Mouse (Mus musculus): Measurements from ENCODE around the gene Zbtb46. TPM values are rescaled to one million over a fixed set of nuclear protein-coding genes. Genes with fewer than 3 reads are reported as not detected.

Zbtb46 gene
- total RNA-seq, 4 experiments from 2014 or later, result 14.0 to 25.1 (median 17.7) TPM

GRCm38 (mm10) chr2:181401497-181401896, 57.7 kb downstream of the Zbtb46 start:
- no peak for DNase-seq

DNA sequence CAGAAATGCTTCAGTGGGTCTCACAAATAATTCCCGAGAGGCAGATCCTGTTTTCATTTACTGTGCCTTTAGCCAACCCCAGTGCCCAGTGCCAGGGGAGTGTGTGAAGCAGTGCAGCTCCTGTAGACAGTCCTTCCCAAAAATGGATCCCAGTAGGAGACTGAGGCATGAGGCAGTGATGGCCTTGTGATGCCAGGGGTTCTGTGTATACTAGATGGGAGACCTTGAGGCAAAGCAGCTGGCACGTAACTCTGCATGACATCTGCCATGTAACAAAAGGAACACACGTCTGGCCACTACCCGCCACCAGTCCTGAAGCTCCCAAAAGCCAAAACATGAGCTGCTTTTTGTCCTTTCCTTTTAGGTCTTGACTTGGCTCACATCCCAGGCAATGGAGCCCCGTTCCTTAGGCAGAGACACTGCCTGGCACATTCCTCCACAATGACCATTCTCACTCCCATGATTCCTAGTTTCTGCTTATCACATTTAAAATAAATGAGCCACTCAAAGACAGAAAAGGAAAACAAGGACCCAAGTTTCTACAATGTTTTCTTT, 61.9 kb downstream of the Zbtb46 start:
- DNase-seq, result no peak

DNA sequence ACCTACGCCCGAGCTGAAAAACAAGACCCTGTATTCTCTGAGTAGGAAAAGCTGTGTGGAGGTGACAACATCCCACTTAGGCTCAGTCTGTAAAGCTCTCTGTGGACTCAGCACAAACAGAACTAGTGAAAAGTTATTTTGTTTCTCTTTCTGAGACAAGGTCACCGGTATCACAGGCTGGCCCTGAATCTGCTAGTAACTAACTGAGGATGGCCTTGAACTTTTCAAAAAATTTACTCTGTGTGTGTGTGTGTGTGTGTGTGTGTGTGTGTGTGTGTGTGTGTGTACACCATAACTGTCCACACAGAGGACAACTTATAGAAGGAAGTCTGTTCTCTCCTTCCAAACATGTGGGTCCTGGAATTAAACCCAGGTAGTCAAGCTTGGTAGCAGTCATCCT, 65.1 kb downstream of the Zbtb46 start:
- no peak for DNase-seq

DNA sequence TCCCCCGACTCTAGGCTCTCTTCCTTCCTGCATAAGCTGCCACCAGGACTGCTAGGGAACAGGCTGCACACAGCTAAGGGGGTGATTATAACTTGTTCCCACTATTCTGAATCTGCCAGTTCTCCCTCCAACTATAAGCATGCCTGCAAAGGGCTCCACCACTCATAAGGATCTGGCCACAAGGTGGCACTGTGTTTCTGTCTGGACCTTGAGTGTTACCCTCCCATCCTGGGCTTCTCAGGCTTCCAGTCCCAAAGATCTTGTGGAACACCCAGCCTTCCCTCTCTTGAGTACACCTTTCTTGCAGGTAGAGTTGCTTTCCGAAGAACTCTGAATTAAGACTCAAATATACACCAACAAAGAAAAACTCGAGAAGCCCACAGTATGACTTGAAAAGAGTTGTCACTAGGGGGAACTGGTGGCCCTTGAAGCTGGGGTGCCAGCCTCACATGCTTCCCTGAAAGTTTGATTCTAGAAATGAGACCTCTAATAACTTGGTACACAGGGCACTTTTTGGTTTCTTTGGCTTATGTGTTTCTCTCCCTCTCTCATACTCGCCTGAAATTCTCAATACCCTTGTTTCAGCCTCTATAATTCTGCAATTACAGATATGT, 66.5 kb downstream of the Zbtb46 start:
- DNase-seq, result peak; percentile 80

DNA sequence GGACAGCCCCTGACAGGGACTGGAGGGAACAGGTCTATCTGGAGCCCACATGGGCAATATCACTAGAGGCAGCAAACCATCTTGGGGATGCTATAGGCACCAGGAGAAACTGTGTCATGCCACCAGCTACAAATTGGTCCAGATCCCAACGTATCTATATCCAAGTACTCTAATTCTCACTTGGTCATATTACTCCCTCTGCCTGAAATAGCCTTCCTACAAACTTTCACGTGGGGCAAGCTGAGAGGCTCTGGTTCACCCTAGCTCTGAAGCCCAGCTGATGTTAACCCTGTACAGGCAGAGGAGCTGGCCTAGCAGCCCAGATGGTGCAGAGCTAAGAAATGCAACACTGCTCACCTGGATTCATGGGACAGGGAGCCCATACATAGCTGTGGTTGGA, 67.7 kb downstream of the Zbtb46 start:
- DNase-seq, result no peak

- no peak for DNase-seq
Observed at GRCm38 (mm10) chr2:181391022-181391421, 68.2 kb downstream of the Zbtb46 start.

DNA sequence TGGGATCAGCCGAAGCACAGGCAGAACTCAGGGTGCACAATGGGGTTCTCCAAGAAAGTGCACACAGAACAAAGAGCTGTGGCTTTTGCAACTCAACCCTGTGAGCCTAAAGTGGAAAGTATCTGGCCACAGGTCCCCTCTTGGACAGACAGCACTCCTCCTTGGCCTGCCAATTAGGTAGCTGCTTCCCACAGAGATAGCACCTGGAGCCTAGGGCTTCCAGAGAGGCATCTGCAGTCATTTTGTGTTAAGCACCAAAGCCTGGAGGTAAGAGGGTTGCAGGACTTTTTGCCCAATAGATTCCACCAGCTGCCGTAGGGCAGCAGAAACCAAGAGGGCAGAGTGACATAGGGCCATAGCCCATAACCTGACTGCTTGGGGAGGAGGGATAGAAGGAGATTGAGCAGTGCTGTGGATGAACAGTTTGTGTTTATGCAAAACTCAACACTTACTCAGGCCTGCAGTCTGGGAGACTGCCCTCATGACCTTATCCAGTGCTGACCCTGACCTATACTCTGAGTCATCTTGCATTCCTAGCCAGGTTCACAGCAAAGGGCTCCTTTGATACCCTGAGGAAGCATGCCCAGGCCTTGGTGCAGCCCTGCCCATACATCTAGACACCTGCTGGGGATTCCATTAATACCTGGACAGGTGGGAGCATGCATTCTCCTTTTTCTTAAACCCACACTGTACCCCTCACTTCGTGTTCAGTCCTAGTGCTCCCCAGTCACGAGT, 68.9 kb downstream of the Zbtb46 start:
- peak; percentile 53 for DNase-seq

DNA sequence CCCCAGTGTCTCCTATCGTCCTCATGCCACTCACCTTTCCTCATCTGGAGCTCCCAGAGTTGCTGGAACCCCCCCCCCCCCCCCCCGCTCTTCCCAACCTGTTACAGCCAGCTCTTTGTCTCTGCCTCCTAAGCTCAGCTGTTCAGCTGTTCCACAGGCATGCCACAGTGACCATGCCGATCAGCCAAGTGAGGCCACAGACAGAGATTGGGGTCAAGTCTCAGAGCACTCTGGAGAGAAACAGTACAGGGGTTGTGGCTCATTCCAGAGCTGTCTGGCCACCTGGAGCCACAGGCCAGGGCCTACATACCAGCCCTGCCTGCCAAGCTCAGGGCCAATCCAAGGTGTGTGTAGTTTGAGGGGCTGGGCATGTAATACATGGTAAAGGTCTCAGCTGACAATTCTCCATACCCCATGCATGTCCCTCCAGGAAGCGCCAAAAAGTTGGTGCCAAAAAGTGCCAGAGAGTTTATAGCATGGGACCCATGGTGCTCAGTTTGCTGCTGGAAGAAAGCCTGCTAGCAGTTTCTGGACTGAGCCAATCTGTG, 72.5 kb downstream of the Zbtb46 start:
- no peak for DNase-seq

- no peak for DNase-seq
Observed at GRCm38 (mm10) chr2:181385885-181386284, 73.3 kb downstream of the Zbtb46 start.

DNA sequence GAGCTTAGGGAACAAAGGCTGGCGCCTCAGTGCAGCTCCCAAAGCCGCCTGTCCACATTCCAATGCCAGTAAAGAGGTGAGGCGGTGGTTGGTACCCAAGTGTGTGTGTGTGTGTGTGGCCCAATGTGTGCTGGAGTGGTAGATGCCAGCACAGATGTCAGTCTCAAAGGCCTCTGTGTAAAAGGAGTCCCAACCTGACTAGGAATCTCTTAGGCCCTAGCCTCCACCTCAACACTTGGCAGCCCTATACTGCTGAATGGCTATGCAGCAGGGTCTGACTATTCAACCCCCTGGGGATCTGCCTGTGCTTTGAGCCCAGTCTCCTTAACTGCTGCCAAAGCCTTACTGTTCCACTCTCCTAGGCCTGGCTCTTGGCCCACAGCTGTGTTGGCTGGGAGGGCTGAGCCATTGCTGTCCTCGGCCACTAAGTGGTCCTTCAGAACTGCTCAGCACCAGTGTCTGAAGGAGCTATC, 74.3 kb downstream of the Zbtb46 start:
- no peak for DNase-seq

GRCm38 (mm10) chr2:181384463-181384862, 74.8 kb downstream of the Zbtb46 start:
- no peak for DNase-seq

DNA sequence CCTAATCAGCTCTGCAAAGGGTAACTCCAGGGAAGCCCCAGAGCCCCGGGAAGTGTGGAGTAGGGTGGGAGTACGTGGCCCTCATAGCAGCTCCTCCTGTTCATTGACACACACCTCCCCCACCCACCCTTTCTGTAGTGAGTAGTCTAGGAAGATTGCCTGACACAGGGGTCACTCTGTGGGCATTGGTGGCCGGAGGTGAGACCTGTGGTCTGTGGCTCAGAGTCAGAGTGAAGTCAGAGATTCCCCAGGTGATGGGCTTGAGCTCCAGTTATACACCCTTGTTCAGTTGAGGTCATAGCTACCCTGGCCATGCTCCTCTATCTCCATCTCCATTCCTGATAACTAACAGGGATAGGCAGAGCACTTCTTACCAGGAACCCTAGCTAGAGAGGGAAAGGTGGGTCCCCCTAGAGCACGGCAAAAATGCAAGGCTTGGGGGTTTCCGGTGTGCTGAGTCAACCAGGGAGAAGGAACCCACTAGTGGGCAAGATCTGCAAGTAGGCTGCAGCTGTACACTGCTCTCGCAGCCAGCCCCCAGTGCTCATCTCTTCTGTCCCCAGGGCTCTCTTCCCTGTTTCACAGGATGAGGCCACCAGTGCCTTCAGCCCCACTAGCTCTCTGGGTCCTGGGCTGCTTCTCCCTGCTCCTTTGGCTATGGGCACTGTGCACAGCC, 77.5 kb downstream of the Zbtb46 start:
- DNase-seq, result no peak

DNA sequence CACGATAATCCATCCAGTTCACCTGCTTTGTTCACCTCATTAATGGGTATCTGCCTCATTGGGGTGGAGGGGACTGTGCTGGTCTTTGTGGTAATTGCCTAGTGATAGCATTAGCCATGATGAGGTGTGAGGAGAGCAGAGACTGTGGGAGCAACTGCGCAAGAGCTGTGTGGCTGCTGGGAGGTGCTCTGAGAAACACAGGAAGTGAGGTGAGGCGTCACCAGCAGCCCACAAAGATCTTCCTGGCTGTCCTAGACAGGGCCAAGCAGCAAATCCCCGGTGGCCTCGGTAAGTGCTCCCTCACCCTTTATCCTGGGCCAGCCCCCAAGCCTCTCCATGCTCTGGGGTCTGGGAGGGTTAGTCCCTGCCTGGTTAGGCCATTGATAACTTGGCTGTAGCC, 78.1 kb downstream of the Zbtb46 start:
- no peak for DNase-seq

DNA sequence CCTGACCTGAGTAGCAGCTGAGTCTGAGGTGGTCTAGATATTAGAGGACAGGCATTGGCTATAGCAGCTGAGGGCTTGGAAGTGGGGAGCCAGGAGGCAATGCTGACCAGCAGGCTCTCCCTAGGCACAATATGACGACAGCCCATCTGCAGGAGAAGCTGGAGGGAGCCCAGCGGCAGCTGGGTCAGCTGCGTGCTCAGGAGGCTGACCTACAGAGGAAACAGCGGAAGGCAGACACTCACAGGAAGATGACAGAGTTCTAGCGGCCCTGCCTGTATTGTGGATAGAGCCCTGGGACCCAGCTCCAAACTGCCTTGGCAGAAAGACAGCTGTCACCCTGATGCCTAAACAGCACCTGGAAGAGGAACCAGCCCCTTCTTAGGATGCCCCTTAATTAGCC, 79.0 kb downstream of the Zbtb46 start:
- no peak for DNase-seq

DNA sequence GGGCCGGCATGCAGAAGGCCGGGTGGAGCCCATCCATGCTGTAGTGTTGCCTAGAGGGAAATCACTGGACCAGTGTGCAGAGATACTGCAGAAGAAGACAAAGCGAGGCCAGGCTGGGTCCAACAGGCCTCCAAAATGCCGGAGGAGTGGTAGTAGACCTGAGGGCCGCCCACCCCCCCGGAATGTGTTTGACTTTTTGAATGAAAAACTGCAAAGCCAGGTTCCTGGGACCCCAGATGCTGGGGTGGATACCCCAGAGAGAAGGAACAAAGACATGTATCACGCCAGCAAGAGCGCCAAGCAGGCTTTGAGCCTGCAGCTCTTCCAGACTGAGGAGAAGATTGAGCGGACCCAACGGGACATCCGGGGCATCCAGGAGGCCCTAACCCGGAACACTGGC, 79.4 kb downstream of the Zbtb46 start, which contains the start of gene Lime1:
Gene Lime1 (plus strand): TSS at position 301 of the 400 bp plus-strand sequence.
- DNase-seq, result no peak

- no peak for DNase-seq
Observed at GRCm38 (mm10) chr2:181378701-181379100, 80.5 kb downstream of the Zbtb46 start.

GRCm38 (mm10) chr2:181377230-181377629, 82.0 kb downstream of the Zbtb46 start:
- no peak for DNase-seq

DNA sequence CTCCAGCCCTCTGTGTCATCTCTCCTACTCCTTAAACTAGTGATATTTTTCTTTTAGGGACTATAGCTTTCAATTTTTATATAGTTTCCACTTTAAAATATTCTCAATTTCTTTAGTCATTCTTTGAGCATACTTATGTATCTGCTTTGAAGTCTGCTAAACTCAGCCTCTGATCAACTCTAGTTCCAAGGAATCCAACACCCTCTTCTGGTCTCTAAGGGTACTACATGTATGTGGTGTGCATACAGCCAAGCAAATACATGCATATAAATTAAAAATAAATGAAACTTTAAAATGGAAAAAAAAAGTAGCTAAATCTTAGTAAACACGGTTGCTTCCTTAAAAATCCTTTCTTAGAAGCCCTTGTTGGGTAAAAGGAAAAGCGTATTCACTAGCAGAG, 83.4 kb downstream of the Zbtb46 start:
- no peak for DNase-seq

DNA sequence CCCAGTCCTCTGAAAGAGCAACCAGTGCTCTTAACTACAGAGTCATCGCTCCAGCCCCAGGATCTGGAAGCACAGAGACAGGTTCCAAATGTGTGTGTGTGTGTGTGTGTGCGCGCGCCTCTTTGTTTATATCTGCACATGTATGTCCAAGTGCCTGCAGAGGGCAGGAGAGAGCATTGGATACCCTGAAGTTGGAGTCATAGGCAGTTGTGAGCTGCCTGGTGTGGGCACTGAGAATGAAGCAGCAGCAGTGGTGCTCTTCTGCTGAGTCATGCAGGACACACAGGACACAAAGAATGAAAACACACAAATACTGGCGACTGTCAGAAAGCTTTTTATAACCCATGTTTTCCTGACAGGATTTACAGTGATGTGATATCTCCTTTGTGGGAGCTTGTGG, 89.2 kb downstream of the Zbtb46 start:
- no peak for DNase-seq

GRCm38 (mm10) chr2:181365655-181366075, 93.6 kb downstream of the Zbtb46 start:
- DNase-seq, result no peak

DNA sequence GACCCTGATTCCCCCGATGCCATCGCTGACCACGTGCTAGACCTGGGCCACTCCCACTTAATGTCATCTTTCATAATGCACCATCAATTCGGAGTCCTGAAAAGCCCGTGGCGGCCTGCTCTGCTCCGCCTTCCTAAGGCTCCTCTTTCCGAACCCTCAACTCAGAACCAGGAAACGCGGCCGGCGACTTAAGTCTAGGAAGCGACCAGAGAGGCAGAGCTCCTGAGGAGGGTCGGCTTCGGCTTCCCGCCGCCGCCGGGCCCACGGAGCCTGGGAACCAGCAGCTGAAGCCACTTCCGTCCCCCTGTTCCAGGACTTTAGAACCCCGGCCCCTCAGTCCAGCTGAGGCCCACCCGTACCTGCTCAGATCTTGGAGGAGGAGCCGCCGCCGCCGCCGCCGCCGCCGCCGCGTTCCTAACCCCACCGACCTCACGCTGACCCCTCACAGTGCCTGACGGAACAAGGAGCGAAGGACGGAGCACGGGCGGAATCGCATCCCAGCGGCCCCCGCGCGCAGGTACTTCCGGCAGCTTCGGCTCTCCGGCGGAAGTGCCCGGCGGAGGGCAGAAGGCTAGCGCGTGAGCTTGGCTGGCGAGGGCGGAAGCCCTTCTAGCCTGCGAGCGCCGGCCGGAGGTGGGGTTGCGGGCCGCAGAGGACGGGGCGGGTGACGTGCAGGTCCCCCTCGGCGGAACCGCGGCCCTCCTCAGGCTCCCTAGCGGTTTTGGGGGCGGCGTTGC, 94.2 kb downstream of the Zbtb46 start, which contains the start of the genes Zgpat and Arfrp1:
Gene Zgpat (plus strand): TSS at position 69 of the 737 bp plus-strand sequence.
Gene Arfrp1 (minus strand): TSS at position 545 of the 737 bp plus-strand sequence.
- peak; percentile 82 for DNase-seq

DNA sequence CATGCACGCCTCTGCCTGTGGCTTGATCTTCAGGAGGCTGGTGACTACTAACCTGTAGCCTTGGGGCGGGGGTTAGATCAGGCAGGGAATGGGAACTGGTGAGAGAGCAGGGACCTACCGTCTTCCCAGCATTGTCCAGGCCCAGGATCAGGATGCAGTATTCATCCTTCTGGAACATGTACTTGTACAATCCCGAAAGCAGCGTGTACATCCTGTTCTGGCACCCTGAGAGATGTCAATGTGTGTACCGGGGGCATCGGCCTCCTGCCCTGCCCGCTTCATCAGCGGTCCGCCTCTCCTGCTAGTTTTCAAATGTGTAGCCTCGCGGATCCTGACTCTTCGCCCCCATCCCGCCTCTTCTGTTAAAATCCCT, 94.8 kb downstream of the Zbtb46 start:
- no peak for DNase-seq

Data from adrenal gland, adult 8-10 months (tissue).